ENCODE assay signal across 19 mouse cellular contexts in the genomic region with DNA sequence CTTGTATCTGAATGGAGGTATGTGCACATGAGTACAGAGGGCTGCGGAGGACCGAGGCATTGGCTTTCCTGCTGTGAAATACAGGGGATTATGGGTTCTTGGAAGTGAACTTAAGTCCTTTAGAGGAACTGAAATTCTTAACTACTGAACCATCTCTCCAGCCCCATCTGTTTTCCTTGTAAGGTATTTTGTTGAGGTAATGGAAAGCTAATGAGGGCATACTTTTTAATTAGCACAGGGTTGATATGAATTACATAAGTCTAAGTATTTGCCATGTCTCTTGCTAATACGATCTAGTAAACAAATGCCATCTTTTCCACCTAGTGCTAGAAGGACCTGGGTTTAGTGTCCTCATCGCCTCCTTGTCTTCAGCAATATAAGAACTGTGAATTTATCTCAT. TPM values are rescaled to one million over a fixed set of nuclear protein-coding genes. Genes with fewer than 3 reads are reported as not detected.
DNase-seq lines count a peak whose midpoint lies in the region; ATAC-seq and TF ChIP-seq lines count a peak whose summit lies in the region.
"Had no signal": no experiment of that assay in that cellular context is flagged by ENCODE, and none has a peak within 500 bp of the region (broad histone marks: within the 10 kb centered on the region; RNA-seq: fewer than 3 reads in every experiment).

No protein-coding gene starts in this region.

- 94% methylated on average over 4 of the region's 4 CpGs for WGBS in heart, postnatal 0 days
- WGBS in midbrain, embryonic 11.5 days, result 94% methylated on average over 4 of the region's 4 CpGs
- 83% methylated on average over 4 of the region's 4 CpGs for WGBS in midbrain, embryonic 16.5 days

- no peaks in the 10 kb centered on the region for H3K27me3 ChIP-seq in heart, postnatal 0 days (ENCODE audit: control insufficient read depth, insufficient read depth, low read length)
- no peaks in the 10 kb centered on the region for H3K27me3 ChIP-seq in midbrain, embryonic 11.5 days (ENCODE audit: control insufficient read depth, insufficient read depth, low read length)
- H3K27me3 ChIP-seq in midbrain, embryonic 16.5 days (ENCODE audit: control insufficient read depth, insufficient read depth, low read depth, low read length), result no peaks in the 10 kb centered on the region; the same call in 1 of the 2 replicates
- H3K27me3 ChIP-seq in CH12.LX (replicated peaks), result no peaks in the 10 kb centered on the region
- no peaks in the 10 kb centered on the region for H3K27me3 ChIP-seq in splenic B cell, adult 2 months (ENCODE audit: control insufficient read depth, insufficient read depth, low read length, poor library complexity, severe bottlenecking)
- H3K27me3 ChIP-seq: Patski had no signal

- in situ Hi-C loops in CH12.LX (cut with MboI; ENCODE audit: low pct_ligation_motif_present, low pct_unique_long_range_greater_than_20kb, low sequenced_read_pairs), result loop anchor here (25.0 kb wide), 1 partner anchor 97 kb away; no protein-coding TSS in a partner anchor

- ATAC-seq in heart, postnatal 0 days (ENCODE audit: insufficient read depth, low read depth), result no peak
- no peak for ATAC-seq in midbrain, embryonic 11.5 days (ENCODE audit: low FRiP score)
- no peak for ATAC-seq in midbrain, embryonic 16.5 days
- ATAC-seq: activated CD4-positive, CD25-positive, alpha-beta regulatory T cell, adult 4 months; CD4-positive, CD25-positive, alpha-beta regulatory T cell, adult 4 months; Patski had no signal

- TF ChIP-seq POLR2A in CH12.LX (IDR thresholded peaks at IDR 0.05; ENCODE audit: low read depth, low read length), result no peak

- H3K27ac ChIP-seq in heart, postnatal 0 days (ENCODE audit: low read depth), result peak overlapping the region; percentile 49; the same call in 1 of the 2 replicates
- H3K27ac ChIP-seq in midbrain, embryonic 11.5 days (ENCODE audit: low read depth, low read length), result no peak overlapping the region
- no peak overlapping the region for H3K27ac ChIP-seq in midbrain, embryonic 16.5 days (ENCODE audit: low read length)
- H3K27ac ChIP-seq in CH12.LX (ENCODE audit: insufficient read depth, low read depth), result no peak overlapping the region
- H3K27ac ChIP-seq in gastrocnemius, adult 2 months, result no peak overlapping the region

- no peak for DNase-seq in heart, postnatal 0 days (ENCODE audit: low spot score)
- no peak for DNase-seq in heart, postnatal 36 days
- DNase-seq in midbrain, embryonic 11.5 days (ENCODE audit: low spot score, missing footprints), result peak; percentile 31
- DNase-seq in CH12.LX (ENCODE audit: extremely low read depth), result peak; percentile 45
- DNase-seq in splenic B cell, adult 2 months (ENCODE audit: low read depth, low spot score), result peak; percentile 15
- DNase-seq in testis, postnatal 10 days (ENCODE audit: low spot score), result no peak
- DNase-seq in gastrocnemius, adult 2 months, result no peak
- DNase-seq: adrenal gland, adult 2 months; adrenal gland, adult 8-10 months; adrenal gland, postnatal 10 days; adrenal gland, postnatal 14 days; adrenal gland, postnatal 25 days; adrenal gland, postnatal 36 days; B cell, adult 2 months had no signal

- no peaks in the 10 kb centered on the region for H3K36me3 ChIP-seq in heart, postnatal 0 days (replicated peaks; ENCODE audit: control insufficient read depth, insufficient read depth, low read length)
- H3K36me3 ChIP-seq in midbrain, embryonic 11.5 days (ENCODE audit: control insufficient read depth, insufficient read depth, low read length), result no peaks in the 10 kb centered on the region
- H3K36me3 ChIP-seq in midbrain, embryonic 16.5 days (ENCODE audit: control insufficient read depth, insufficient read depth, low read length), result no peaks in the 10 kb centered on the region
- H3K36me3 ChIP-seq in CH12.LX (replicated peaks in 1 of 2; ENCODE audit: control insufficient read depth in 1 of 2, insufficient read depth in 1 of 2, low read length in 1 of 2), result no peaks in the 10 kb centered on the region
- no peaks in the 10 kb centered on the region for H3K36me3 ChIP-seq in splenic B cell, adult 2 months (ENCODE audit: control insufficient read depth, insufficient read depth, low read length, poor library complexity, severe bottlenecking)

- intact Hi-C loops in heart, postnatal 36 days (cut with DNase I), result no loop called here
- intact Hi-C loops in gastrocnemius, adult 2 months (cut with DNase I), result no loop called here

- dilution Hi-C loops in CH12.LX (cut with MboI; ENCODE audit: extremely low pct_ligation_motif_present, extremely low pct_unique_long_range_greater_than_20kb, low sequenced_read_pairs), result no loop called here

- TF ChIP-seq CTCF in heart, postnatal 0 days (IDR thresholded peaks at IDR 0.05; ENCODE audit: low read depth), result no peak
- no peak for TF ChIP-seq CTCF in CH12.LX (conservative IDR thresholded peaks at IDR 0.05 in 1 of 2, IDR thresholded peaks at IDR 0.05 in 1 of 2; ENCODE audit: low read depth in 2 of 2, low read length in 2 of 2)
- no peak for TF ChIP-seq CTCF in gastrocnemius, adult 2 months (IDR thresholded peaks at IDR 0.05)

- no peak overlapping the region for H3K9ac ChIP-seq in heart, postnatal 0 days (replicated peaks; ENCODE audit: low read depth, low read length)
- H3K9ac ChIP-seq in midbrain, embryonic 11.5 days (ENCODE audit: low read length), result no peak overlapping the region
- H3K9ac ChIP-seq in midbrain, embryonic 16.5 days (ENCODE audit: low read depth, low read length), result no peak overlapping the region
- H3K9ac ChIP-seq in CH12.LX (ENCODE audit: insufficient read depth, low read depth), result no peak overlapping the region

- H3K4me2 ChIP-seq in heart, postnatal 0 days (ENCODE audit: low read depth, low read length), result no peak overlapping the region
- no peak overlapping the region for H3K4me2 ChIP-seq in midbrain, embryonic 11.5 days
- no peak overlapping the region for H3K4me2 ChIP-seq in midbrain, embryonic 16.5 days (ENCODE audit: low read length)
- H3K4me2 ChIP-seq in CH12.LX (ENCODE audit: insufficient read depth, low read depth, poor library complexity, severe bottlenecking), result no peak overlapping the region

- H3K79me2 ChIP-seq in CH12.LX (replicated peaks; ENCODE audit: control insufficient read depth, extremely low read depth, insufficient read depth, poor library complexity, severe bottlenecking), result no peaks in the 10 kb centered on the region

- peaks cover 30% of the 10 kb centered on the region for H3K4me1 ChIP-seq in heart, postnatal 0 days (ENCODE audit: control insufficient read depth, insufficient read depth)
- H3K4me1 ChIP-seq in midbrain, embryonic 11.5 days (ENCODE audit: control insufficient read depth, insufficient read depth, low read length), result peaks cover 8% of the 10 kb centered on the region
- H3K4me1 ChIP-seq in midbrain, embryonic 16.5 days (ENCODE audit: control insufficient read depth, insufficient read depth, low read length), result 0 out of 2 replicates have a peak, but pooled peaks cover 4% of the 10 kb centered on the region
- H3K4me1 ChIP-seq in CH12.LX (ENCODE audit: control insufficient read depth in 1 of 2, insufficient read depth in 2 of 2), result peaks cover 2 to 21% of the 10 kb centered on the region in 2 experiments; a peak in 3 of 4 replicates

- no peak for TF ChIP-seq RAD21 in CH12.LX (IDR thresholded peaks at IDR 0.05; ENCODE audit: low read depth, low read length)

- H3K9me3 ChIP-seq in heart, postnatal 0 days (replicated peaks; ENCODE audit: control insufficient read depth, low read length), result no peaks in the 10 kb centered on the region
- no peaks in the 10 kb centered on the region for H3K9me3 ChIP-seq in midbrain, embryonic 11.5 days (ENCODE audit: control insufficient read depth, low read length)
- H3K9me3 ChIP-seq in midbrain, embryonic 16.5 days (replicated peaks; ENCODE audit: control insufficient read depth, low read length, poor library complexity, severe bottlenecking), result no peaks in the 10 kb centered on the region
- no peaks in the 10 kb centered on the region for H3K9me3 ChIP-seq in CH12.LX (replicated peaks; ENCODE audit: low read length)
- H3K9me3 ChIP-seq: G1E had no signal

- H3K4me3 ChIP-seq in heart, postnatal 0 days (ENCODE audit: low read depth, low read length), result no peak overlapping the region
- no peak overlapping the region for H3K4me3 ChIP-seq in midbrain, embryonic 11.5 days (ENCODE audit: low read depth, low read length)
- H3K4me3 ChIP-seq in midbrain, embryonic 16.5 days (ENCODE audit: low read depth, low read length), result no peak overlapping the region
- H3K4me3 ChIP-seq in CH12.LX (replicated peaks in 1 of 3; ENCODE audit: low read depth in 2 of 3, low read length in 2 of 3, poor library complexity in 1 of 3), result no peak overlapping the region
- no peak overlapping the region for H3K4me3 ChIP-seq in gastrocnemius, adult 2 months

- no peak for TF ChIP-seq EP300 in heart, postnatal 0 days (IDR thresholded peaks at IDR 0.05; ENCODE audit: low read depth)
- peak; percentile 73 for TF ChIP-seq EP300 in CH12.LX (IDR thresholded peaks at IDR 0.05; ENCODE audit: low read length)

TF ChIP-seq in CH12.LX, 34 proteins besides CTCF, POLR2A, EP300 and RAD21:
- TF ChIP-seq ETS1 (conservative IDR thresholded peaks at IDR 0.05; ENCODE audit: low read depth, low read length) (peak; percentile 39; the same call in 1 of the 2 replicates), MEF2A (IDR thresholded peaks at IDR 0.05; ENCODE audit: borderline replicate concordance, low read depth, low read length) (no peak), PAX5 (IDR thresholded peaks at IDR 0.05; ENCODE audit: low read length) (no peak), JUN (IDR thresholded peaks at IDR 0.05; ENCODE audit: insufficient read depth, low read depth, low read length) (peak; percentile 73; the same call in 1 of the 2 replicates), IRF4 (IDR thresholded peaks at IDR 0.05; ENCODE audit: low read depth, low read length) (peak; percentile 36; the same call in 1 of the 2 replicates), JUND (conservative IDR thresholded peaks at IDR 0.05; ENCODE audit: low read depth, low read length) (peak; percentile 68)
TF ChIP-seq in CH12.LX: peak in this region for 4.

RNA-seq across cellular contexts. Expression of a gene that starts 34.8 kb away (rescaled TPM):
- 36.6 and 57.2 TPM in 2 replicates for total RNA-seq in heart, postnatal 0 days (2014; rRNA removed; ENCODE audit: low replicate concordance)
- 77.0 and 79.7 TPM in 2 replicates for polyA plus RNA-seq in heart, postnatal 0 days (2015; fragmentation: Nextera tagmentation; extraction: Ambion mirVana)
- total RNA-seq in heart, postnatal 36 days (2021), result 10 to 100 TPM; 27.7 to 32.7 TPM
- 46.8 and 47.6 TPM in 2 replicates for polyA plus RNA-seq in midbrain, embryonic 11.5 days (2014; fragmentation: Nextera tagmentation; extraction: Ambion mirVana)
- 35.1 and 39.2 TPM in 2 replicates for polyA plus RNA-seq in midbrain, embryonic 16.5 days (2015; fragmentation: Nextera tagmentation; extraction: Ambion mirVana)
- total RNA-seq in CH12.LX (2012; rRNA removed) (25.8 and 25.9 TPM in 2 replicates), CH12.LX (2014; rRNA removed) (26.4 and 31.1 TPM in 2 replicates)
- 34.6 and 39.2 TPM in 2 replicates for polyA plus RNA-seq in CH12.LX (2012; ENCODE audit: insufficient read length, low read depth)
- 10 to 100 TPM; 19.7 to 19.8 TPM for total RNA-seq in gastrocnemius, adult 2 months (2021)

Comparison
In these comparisons a context has a peak if more than half of its experiments do, and no peak if none do; other contexts are left out.
1. DNase-seq: peak in midbrain, embryonic 11.5 days (single experiment), CH12.LX (single experiment) and splenic B cell, adult 2 months (single experiment); none in heart, postnatal 0 days (single experiment), heart, postnatal 36 days (0 of 2), testis, postnatal 10 days (single experiment) and gastrocnemius, adult 2 months (single experiment).